Mouse (Mus musculus): ENCODE results near the gene Arhgef3. TPM values are rescaled to one million over a fixed set of nuclear protein-coding genes. Genes with fewer than 3 reads are reported as not detected.
"Not testable (repeated sequence)": the region's sequence is repeated elsewhere in the genome, so short reads cannot be mapped to it uniquely, and the experiment has no call there.

Gene Arhgef3
- polyA plus RNA-seq, 1 experiment from 2014 or later, result 18.5 TPM

DNA sequence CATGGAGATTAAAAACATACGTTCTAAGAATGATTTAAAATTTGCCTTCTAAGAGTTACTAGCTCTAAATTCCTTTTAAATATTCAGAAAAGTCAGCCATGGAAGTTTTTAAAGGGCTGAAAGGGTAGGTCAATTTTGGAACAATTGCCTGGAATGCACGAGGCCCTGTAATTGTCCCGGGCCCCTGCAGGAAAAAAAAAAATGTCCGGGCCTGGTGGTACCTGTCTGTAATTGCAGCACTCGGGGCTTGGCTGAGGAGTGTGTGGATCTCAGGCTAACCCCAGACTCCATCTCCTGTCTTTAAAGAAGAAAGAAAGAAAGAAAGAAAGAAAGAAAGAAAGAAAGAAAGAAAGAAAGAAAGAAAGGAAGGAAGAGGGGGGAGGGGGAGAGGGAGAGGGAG lies 87.1 kb downstream of the Arhgef3 start:
- WGBS, result 61% methylated on average over 5 of the region's 5 CpGs
- Histone ChIP-seq H3K9me3 (replicated peaks; ENCODE audit: control insufficient read depth, low read length) (no peaks in the 10 kb centered on the region), H3K36me3 (ENCODE audit: control insufficient read depth, insufficient read depth) (no peaks in the 10 kb centered on the region), H3K27ac (ENCODE audit: low read length) (no peak overlapping the region), H3K27me3 (ENCODE audit: control insufficient read depth, insufficient read depth, low read length) (no peaks in the 10 kb centered on the region), H3K9ac (ENCODE audit: low read length) (no peak overlapping the region), H3K4me2 (ENCODE audit: low read depth, low read length) (no peak overlapping the region), H3K4me3 (ENCODE audit: low read length) (no peak overlapping the region), H3K4me1 (ENCODE audit: control insufficient read depth, insufficient read depth, low read length) (no peaks in the 10 kb centered on the region)
- ATAC-seq (replicated peaks; ENCODE audit: extremely low read depth, insufficient read depth, low FRiP score), result no peak

DNA sequence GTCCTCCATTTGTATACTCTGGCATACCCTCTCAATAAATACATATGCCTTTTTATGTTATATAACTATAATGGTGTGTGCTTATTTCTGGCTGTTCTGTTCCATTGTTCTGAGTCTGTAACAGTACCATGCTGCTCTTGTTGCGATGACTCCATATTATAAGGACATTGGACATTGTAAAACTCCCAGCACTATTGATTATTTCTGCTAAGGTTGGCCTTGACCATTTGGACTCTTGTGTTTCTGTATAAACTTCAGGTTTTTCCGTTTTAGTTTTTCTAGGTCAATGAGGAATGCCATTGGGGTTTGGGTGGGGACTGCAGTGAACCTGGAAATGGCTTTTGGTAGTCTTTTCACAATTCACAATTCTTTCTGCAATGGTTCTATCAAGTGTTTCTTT lies 90.0 kb downstream of the Arhgef3 start:
- H3K27ac ChIP-seq (ENCODE audit: low read length), result no peak overlapping the region
- H3K36me3 ChIP-seq (ENCODE audit: control insufficient read depth, insufficient read depth), result no peaks in the 10 kb centered on the region
- no peaks in the 10 kb centered on the region for H3K9me3 ChIP-seq (replicated peaks; ENCODE audit: control insufficient read depth, low read length)
- WGBS, result 85% methylated on average over 2 of the region's 2 CpGs
- no peaks in the 10 kb centered on the region for H3K27me3 ChIP-seq (ENCODE audit: control insufficient read depth, insufficient read depth, low read length)
- no peak for ATAC-seq (replicated peaks; ENCODE audit: extremely low read depth, insufficient read depth, low FRiP score)
- no peaks in the 10 kb centered on the region for H3K4me1 ChIP-seq (ENCODE audit: control insufficient read depth, insufficient read depth, low read length)
- H3K9ac ChIP-seq (ENCODE audit: low read length), result no peak overlapping the region
- H3K4me3 ChIP-seq (ENCODE audit: low read length), result no peak overlapping the region
- H3K4me2 ChIP-seq (ENCODE audit: low read depth, low read length), result no peak overlapping the region

DNA sequence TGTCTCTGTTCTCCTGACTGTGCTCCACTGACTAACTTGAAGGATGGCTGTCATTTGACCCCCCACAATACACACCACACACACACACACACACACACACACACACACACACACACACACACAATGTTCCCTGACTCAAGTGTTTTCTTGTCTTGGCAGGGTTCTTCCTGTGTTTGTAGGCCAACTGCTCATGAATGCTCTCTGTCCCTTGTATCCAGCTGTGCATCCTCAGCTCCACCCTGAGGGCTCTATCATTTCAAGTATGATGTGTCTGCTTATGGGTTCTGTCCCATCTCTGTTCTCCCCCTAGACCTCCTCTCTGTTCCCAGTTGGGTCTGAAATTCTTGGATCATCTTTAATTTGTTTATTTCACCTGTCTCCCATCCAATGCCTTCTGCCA lies 91.7 kb downstream of the Arhgef3 start:
- H3K4me1 ChIP-seq (ENCODE audit: control insufficient read depth, insufficient read depth, low read length), result no peaks in the 10 kb centered on the region
- H3K27ac ChIP-seq (ENCODE audit: low read length), result no peak overlapping the region
- no peaks in the 10 kb centered on the region for H3K27me3 ChIP-seq (ENCODE audit: control insufficient read depth, insufficient read depth, low read length)
- no peak overlapping the region for H3K4me2 ChIP-seq (ENCODE audit: low read depth, low read length)
- ATAC-seq (replicated peaks; ENCODE audit: extremely low read depth, insufficient read depth, low FRiP score), result no peak
- no peaks in the 10 kb centered on the region for H3K9me3 ChIP-seq (replicated peaks; ENCODE audit: control insufficient read depth, low read length)
- no peak overlapping the region for H3K4me3 ChIP-seq (ENCODE audit: low read length)
- H3K9ac ChIP-seq (ENCODE audit: low read length), result no peak overlapping the region
- H3K36me3 ChIP-seq (ENCODE audit: control insufficient read depth, insufficient read depth), result no peaks in the 10 kb centered on the region

DNA sequence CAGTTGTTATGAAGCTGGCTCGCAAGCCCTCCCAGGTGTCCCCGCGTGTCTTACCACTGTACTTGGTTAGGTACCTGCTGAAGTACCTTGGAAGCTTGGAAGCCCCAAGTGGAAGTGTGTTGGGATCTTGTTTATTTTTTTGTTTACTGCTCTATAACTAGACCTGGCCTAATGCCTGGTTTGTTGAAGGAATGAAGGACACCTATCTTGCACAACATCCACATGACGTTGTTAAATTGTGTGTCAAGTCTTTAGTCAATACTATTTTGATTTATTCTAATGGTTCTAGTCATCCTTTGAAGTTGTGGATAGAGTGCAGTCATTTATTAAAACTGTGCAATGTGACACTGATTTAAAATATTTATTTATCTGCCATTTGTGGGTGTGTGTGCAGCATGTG lies 94.8 kb downstream of the Arhgef3 start:
- no peaks in the 10 kb centered on the region for H3K9me3 ChIP-seq (replicated peaks; ENCODE audit: control insufficient read depth, low read length)
- no peak for ATAC-seq (replicated peaks; ENCODE audit: extremely low read depth, insufficient read depth, low FRiP score)
- WGBS, result 94% methylated on average over 4 of the region's 4 CpGs

DNA sequence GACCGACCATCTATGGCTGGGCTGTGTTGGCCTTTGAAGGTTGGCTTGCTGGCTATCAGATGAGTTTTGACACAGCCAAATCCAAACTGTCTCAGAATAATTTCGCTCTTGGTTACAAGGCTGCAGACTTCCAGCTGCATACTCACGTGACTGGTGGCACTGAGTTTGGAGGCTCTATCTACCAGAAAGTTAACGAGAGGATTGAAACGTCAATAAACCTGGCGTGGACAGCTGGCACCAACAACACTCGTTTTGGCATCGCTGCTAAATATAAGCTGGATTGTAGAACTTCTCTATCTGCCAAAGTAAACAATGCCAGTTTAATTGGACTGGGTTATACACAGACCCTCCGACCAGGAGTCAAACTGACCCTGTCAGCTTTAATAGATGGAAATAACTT lies 96.1 kb downstream of the Arhgef3 start:
- H3K4me2 ChIP-seq (ENCODE audit: low read depth, low read length); H3K4me3 ChIP-seq (ENCODE audit: low read length); H3K9ac ChIP-seq (ENCODE audit: low read length); H3K4me1 ChIP-seq (ENCODE audit: control insufficient read depth, insufficient read depth, low read length); H3K36me3 ChIP-seq (ENCODE audit: control insufficient read depth, insufficient read depth); ATAC-seq (replicated peaks; ENCODE audit: extremely low read depth, insufficient read depth, low FRiP score); H3K27ac ChIP-seq (ENCODE audit: low read length); H3K27me3 ChIP-seq (ENCODE audit: control insufficient read depth, insufficient read depth, low read length); H3K9me3 ChIP-seq (replicated peaks; ENCODE audit: control insufficient read depth, low read length): not testable (repeated sequence)
- 65% methylated on average over 9 of the region's 9 CpGs for WGBS

More for the DNA sequence above, 94.8 kb downstream of the Arhgef3 start:
- Histone ChIP-seq H3K27ac (ENCODE audit: low read length) (no peak overlapping the region), H3K4me1 (ENCODE audit: control insufficient read depth, insufficient read depth, low read length) (no peaks in the 10 kb centered on the region), H3K4me3 (ENCODE audit: low read length) (no peak overlapping the region), H3K36me3 (ENCODE audit: control insufficient read depth, insufficient read depth) (no peaks in the 10 kb centered on the region), H3K27me3 (ENCODE audit: control insufficient read depth, insufficient read depth, low read length) (no peaks in the 10 kb centered on the region), H3K4me2 (ENCODE audit: low read depth, low read length) (no peak overlapping the region), H3K9ac (ENCODE audit: low read length) (no peak overlapping the region)

DNA sequence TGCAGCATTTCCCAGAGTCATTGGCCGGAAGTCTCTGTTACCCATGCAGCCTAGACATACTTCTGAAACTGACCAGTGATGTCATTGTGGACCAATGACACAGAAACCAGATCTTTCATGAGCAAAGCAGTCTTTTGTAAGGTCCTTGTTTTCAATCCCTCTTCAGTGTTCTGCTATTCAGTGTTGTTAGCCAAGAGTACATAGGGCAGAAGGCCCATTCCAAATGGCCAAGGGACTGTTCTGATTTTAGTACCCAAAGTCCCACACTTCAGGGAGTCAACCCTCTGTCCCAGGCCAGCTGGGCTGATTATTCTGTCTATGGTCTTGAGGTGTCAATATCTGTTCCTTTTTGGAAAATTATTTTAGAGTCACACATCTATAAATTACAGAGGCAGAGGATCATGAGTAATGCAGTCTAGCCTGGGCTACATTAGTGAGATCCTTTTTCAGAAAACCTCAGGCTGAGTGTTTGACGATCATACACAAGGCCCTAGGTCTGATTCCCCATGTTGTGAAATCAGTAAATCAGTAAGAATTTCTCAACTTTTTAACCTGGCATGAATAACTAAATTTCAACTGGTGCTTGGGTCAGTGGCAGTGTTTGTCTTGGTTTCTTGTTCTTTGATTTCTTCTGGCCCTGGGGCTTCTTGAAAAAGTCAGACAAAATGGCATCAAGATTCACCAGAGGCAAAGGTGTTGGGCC lies 97.2 kb downstream of the Arhgef3 start:
- Histone ChIP-seq H3K27me3 (ENCODE audit: control insufficient read depth, insufficient read depth, low read length) (no peaks in the 10 kb centered on the region), H3K27ac (ENCODE audit: low read length) (no peak overlapping the region), H3K9ac (ENCODE audit: low read length) (no peak overlapping the region), H3K4me2 (ENCODE audit: low read depth, low read length) (no peak overlapping the region), H3K4me1 (ENCODE audit: control insufficient read depth, insufficient read depth, low read length) (no peaks in the 10 kb centered on the region), H3K36me3 (ENCODE audit: control insufficient read depth, insufficient read depth) (no peaks in the 10 kb centered on the region), H3K9me3 (replicated peaks; ENCODE audit: control insufficient read depth, low read length) (no peaks in the 10 kb centered on the region), H3K4me3 (ENCODE audit: low read length) (no peak overlapping the region)
- ATAC-seq (replicated peaks; ENCODE audit: extremely low read depth, insufficient read depth, low FRiP score), result no peak
- WGBS, result 91% methylated on average over 2 of the region's 2 CpGs

DNA sequence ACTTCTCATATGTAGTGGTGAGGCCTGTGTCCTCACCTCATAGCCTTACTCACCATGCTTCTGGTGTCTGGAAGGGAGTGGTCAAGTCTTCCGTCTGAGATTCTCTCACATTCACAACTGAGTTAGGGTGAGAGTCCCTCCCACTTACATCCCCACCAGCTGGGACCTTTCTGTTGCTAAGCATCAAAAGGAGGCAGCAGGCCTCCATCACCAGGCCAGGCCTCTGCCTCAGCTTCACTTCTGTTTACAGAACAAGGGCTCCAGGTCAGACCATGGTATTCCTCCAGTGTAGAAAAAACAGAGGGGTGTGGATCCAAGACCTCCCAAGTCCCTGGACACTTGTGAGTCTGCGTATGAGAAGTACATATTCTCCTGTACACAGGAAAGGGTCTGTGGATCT lies 99.5 kb downstream of the Arhgef3 start:
- no peak overlapping the region for H3K27ac ChIP-seq (ENCODE audit: low read length)

DNA sequence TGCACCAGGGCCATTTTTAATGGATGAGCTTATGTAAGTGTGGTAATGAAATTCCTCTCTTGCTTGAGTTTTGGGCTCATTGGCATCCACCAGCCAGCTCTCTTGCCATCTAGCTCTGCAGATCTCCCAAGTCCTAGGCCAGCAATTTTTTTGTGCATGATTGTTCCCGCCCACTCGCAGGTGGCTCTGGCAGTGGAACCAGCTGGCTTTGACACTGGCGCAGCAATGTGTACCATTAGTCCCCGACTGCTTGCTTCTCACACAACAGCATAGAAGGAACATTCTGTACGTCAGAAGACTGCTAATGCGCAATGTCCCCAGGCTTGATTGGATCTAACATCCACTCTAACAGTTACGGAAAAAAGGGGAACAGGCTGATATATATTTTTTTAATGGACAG lies 105.0 kb downstream of the Arhgef3 start:
- Histone ChIP-seq H3K27ac (ENCODE audit: low read length) (no peak overlapping the region), H3K4me3 (ENCODE audit: low read length) (no peak overlapping the region), H3K4me1 (ENCODE audit: control insufficient read depth, insufficient read depth, low read length) (peaks cover 7% of the 10 kb centered on the region), H3K4me2 (ENCODE audit: low read depth, low read length) (no peak overlapping the region), H3K36me3 (ENCODE audit: control insufficient read depth, insufficient read depth) (no peaks in the 10 kb centered on the region), H3K27me3 (ENCODE audit: control insufficient read depth, insufficient read depth, low read length) (no peaks in the 10 kb centered on the region), H3K9ac (ENCODE audit: low read length) (no peak overlapping the region), H3K9me3 (replicated peaks; ENCODE audit: control insufficient read depth, low read length) (no peaks in the 10 kb centered on the region)
- 88% methylated on average over 7 of the region's 7 CpGs for WGBS
- no peak for ATAC-seq (replicated peaks; ENCODE audit: extremely low read depth, insufficient read depth, low FRiP score)

More for the DNA sequence above, 99.5 kb downstream of the Arhgef3 start:
- no peak for ATAC-seq (replicated peaks; ENCODE audit: extremely low read depth, insufficient read depth, low FRiP score)
- Histone ChIP-seq H3K9ac (ENCODE audit: low read length) (no peak overlapping the region), H3K9me3 (replicated peaks; ENCODE audit: control insufficient read depth, low read length) (no peaks in the 10 kb centered on the region), H3K27me3 (ENCODE audit: control insufficient read depth, insufficient read depth, low read length) (no peaks in the 10 kb centered on the region), H3K36me3 (ENCODE audit: control insufficient read depth, insufficient read depth) (no peaks in the 10 kb centered on the region), H3K4me3 (ENCODE audit: low read length) (no peak overlapping the region), H3K4me2 (ENCODE audit: low read depth, low read length) (no peak overlapping the region), H3K4me1 (ENCODE audit: control insufficient read depth, insufficient read depth, low read length) (no peaks in the 10 kb centered on the region)
- WGBS, result 76% methylated on average over 2 of the region's 2 CpGs

DNA sequence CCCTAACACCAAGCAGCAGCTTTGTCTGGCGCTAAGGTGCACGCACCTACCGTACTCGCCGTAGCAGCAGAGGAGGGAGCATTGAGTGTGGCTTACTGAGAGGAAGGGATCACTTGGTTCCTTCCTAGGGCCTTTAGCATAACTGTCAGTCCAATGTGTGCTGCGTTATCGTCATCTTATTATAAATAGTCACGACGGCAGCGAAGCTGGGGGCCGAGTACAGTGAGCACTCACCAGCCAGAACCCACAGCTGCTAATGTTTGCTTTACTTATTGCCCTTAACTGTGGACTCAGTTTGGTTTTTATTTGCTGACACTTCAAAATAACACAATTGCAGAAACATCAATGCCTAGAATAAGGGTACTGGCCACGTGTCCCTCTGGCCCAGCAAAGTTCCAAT lies 105.6 kb downstream of the Arhgef3 start:
- no peak; the same call in 1 of the 2 replicates for ATAC-seq (replicated peaks; ENCODE audit: extremely low read depth, insufficient read depth, low FRiP score)
- Histone ChIP-seq H3K9ac (ENCODE audit: low read length) (no peak overlapping the region), H3K36me3 (ENCODE audit: control insufficient read depth, insufficient read depth) (no peaks in the 10 kb centered on the region), H3K27ac (ENCODE audit: low read length) (no peak overlapping the region), H3K4me1 (ENCODE audit: control insufficient read depth, insufficient read depth, low read length) (peaks cover 7% of the 10 kb centered on the region), H3K4me3 (ENCODE audit: low read length) (no peak overlapping the region), H3K27me3 (ENCODE audit: control insufficient read depth, insufficient read depth, low read length) (no peaks in the 10 kb centered on the region), H3K9me3 (replicated peaks; ENCODE audit: control insufficient read depth, low read length) (no peaks in the 10 kb centered on the region), H3K4me2 (ENCODE audit: low read depth, low read length) (no peak overlapping the region)
- 59% methylated on average over 12 of the region's 12 CpGs for WGBS

Measured in heart, embryonic 16.5 days (tissue).